Mouse (Mus musculus): ENCODE data around the gene Serpinb1b.

GRCm38 (mm10) chr13:33071776-33072175 is 6.6 kb upstream of the Serpinb1b start:
- no peak for TF ChIP-seq POLR2A (IDR thresholded peaks at IDR 0.05; ENCODE audit: insufficient read depth, low read length)
- no peak for TF ChIP-seq CTCF (IDR thresholded peaks at IDR 0.05; ENCODE audit: low read depth, low read length)
